Mouse (Mus musculus) heart, postnatal 0 days (tissue): ENCODE data around the gene Pdgfa. TPM values are rescaled to one million over a fixed set of nuclear protein-coding genes. Genes with fewer than 3 reads are reported as not detected.

ENCODE experiments used
- ATAC-seq: fragments of 200-750 bp; cut with Nextera tagmentation; 2 replicates; pipeline ENCODE4 v1.8.0; 2017; ENCODE audit warnings: low read depth, moderate number of reproducible peaks, moderate library complexity; ENCODE audit not compliant: insufficient read depth
- DNase-seq: peaks from one replicate; pipeline ENCODE4 v3.0.0-alpha.2; 2016; ENCODE audit warnings: low spot score
- H3K27ac ChIP-seq: fragments of 300-500 bp; sonication (generic); 2 replicates; pipeline ENCODE4 v1.5.1; 2014; ENCODE audit warnings: low read depth, mild to moderate bottlenecking
- H3K27me3 ChIP-seq: fragments of 300-500 bp; sonication (generic); 2 replicates; pipeline ENCODE4 v1.6.1; 2014; ENCODE audit warnings: low read length, mixed read lengths; ENCODE audit not compliant: control insufficient read depth, insufficient read depth
- H3K36me3 ChIP-seq: fragments of 300-500 bp; sonication (generic); replicated peaks from 2 replicates; pipeline ENCODE4 v1.6.1; 2014; ENCODE audit warnings: low read length, mixed read lengths; ENCODE audit not compliant: control insufficient read depth, insufficient read depth
- H3K4me1 ChIP-seq: fragments of 300-500 bp; sonication (generic); 2 replicates; pipeline ENCODE4 v1.6.1; 2014; ENCODE audit warnings: antibody characterized with exemption; ENCODE audit not compliant: control insufficient read depth, insufficient read depth
- H3K4me2 ChIP-seq: fragments of 300-500 bp; sonication (generic); 2 replicates; pipeline ENCODE4 v1.6.1; 2014; ENCODE audit warnings: low read depth, mild to moderate bottlenecking, low read length, moderate library complexity
- H3K4me3 ChIP-seq: fragments of 300-500 bp; sonication (generic); 2 replicates; pipeline ENCODE4 v1.5.1; 2014; ENCODE audit warnings: low read depth, low read length
- H3K9ac ChIP-seq: fragments of 300-500 bp; sonication (generic); replicated peaks from 2 replicates; pipeline ENCODE4 v1.6.1; 2014; ENCODE audit warnings: low read depth, low read length, mixed read lengths
- H3K9me3 ChIP-seq: fragments of 300-500 bp; sonication (generic); replicated peaks from 2 replicates; pipeline ENCODE4 v1.6.1; 2016; ENCODE audit warnings: low read length; ENCODE audit not compliant: control insufficient read depth
- CTCF ChIP-seq: IDR thresholded peaks from 2 replicates; pipeline ENCODE4 v1.5.1; 2016; ENCODE audit warnings: antibody characterized with exemption, control low read depth, low read depth
- EP300 ChIP-seq: IDR thresholded peaks from 2 replicates; pipeline ENCODE4 v1.6.1; 2016; ENCODE audit warnings: antibody characterized with exemption, low read depth
- WGBS: fragments of 180-500 bp; shearing (Covaris S2); extraction: QIAGEN DNeasy Blood & Tissue Kit; methylation state at CpG from one replicate; pipeline ENCODE4 v1.1.7; 2014; 5-methylcytosine and 5-hydroxymethylcytosine counted together
- polyA plus RNA-seq: library from polyadenylated mRNA; unstranded; fragments of >200 nt; fragmentation: Nextera tagmentation; extraction: Ambion mirVana; gene quantifications from 2 replicates; pipeline ENCODE4 v1.2.1, GENCODE M21; 2015
- total RNA-seq: library from RNA; depleted of rRNA; stranded (reverse); fragments of >200 nt; gene quantifications from 2 replicates; pipeline ENCODE4 v1.2.3, GENCODE M21; 2014; ENCODE audit warnings: low replicate concordance; rRNA removed

Pdgfa gene
- total and polyA plus RNA-seq, 2 experiments from 2014 or later, result 49.6 to 60.5 TPM

DNA sequence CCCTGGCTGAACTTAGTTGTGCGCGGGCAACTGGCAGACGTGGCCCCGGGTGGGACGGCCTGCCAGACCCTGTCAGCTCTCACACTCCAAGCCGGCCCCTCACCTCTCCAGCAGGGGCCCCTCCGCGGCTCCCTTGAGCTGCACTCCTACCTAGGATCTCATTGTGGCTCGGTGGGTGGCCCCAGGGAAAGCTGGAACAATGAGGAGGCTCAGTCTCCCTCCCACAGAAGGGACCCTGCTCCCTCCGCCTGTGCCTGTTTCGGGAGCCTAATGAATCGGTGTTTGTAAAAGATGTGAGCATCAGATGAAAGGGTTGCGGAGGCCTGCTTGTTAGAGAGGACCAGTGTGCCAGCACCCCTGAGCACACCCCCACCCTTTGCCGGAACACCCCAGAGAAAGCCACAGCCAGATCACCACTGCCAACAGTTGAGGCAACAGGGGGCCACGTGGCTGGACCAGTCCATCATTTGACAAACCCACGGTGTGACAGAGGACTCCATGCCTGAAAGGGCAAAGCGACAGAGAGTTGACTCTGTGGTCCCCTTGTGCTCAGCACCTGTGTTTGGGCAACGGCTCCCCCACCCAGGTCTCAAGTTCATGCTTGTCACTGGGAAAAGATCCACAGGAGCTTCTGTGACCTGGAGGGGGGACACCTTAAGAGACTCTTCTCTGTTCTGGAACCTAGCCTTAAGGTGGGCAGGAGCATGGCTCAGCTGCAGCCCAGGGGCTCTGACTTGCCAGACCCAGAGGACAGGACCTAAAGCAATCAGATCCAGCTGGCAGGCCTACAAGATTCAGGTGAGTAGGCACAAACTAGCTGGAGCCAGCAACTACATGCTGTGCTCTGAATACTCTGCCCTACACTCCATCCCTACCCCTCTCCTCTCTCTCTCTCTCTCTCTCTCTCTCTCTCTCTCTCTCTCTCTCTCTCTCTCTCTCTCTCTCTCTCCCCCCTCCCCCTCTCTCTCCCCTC is 64.4 kb downstream of the Pdgfa start:
- no peak overlapping the region for H3K4me3 ChIP-seq
- TF ChIP-seq EP300, result no peak
- TF ChIP-seq CTCF, result no peak
- no peak overlapping the region for H3K4me2 ChIP-seq
- H3K4me1 ChIP-seq, result no peaks in the 10 kb centered on the region; the same call in 1 of the 2 replicates
- DNase-seq (no peak), ATAC-seq (no peak)
- no peaks in the 10 kb centered on the region for H3K27me3 ChIP-seq
- no peak overlapping the region for H3K9ac ChIP-seq
- H3K27ac ChIP-seq, result no peak overlapping the region
- no peaks in the 10 kb centered on the region for H3K36me3 ChIP-seq
- 40% methylated on average over 18 of the region's 18 CpGs for WGBS
- no peaks in the 10 kb centered on the region for H3K9me3 ChIP-seq

DNA sequence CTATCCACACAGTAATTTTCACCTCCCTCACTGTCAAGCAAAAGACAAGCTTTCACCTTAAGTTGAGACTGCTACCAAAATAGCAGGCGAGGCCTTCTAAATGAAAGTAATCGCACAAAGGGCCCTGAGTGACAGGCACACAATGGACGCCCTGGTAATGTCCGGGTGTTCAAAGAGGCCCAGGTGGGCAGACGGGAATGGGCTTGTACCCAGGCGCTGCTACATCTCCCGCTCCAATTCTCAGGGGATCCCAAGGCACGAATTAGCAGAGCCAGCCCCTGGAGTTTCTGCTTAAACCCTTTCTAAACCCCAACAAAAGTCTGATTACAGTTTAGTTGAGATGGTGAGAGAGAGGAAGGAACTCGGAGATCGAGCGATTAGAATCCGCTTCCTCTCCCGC is 65.3 kb downstream of the Pdgfa start:
- no peaks in the 10 kb centered on the region for H3K27me3 ChIP-seq
- H3K4me2 ChIP-seq, result no peak overlapping the region
- WGBS, result 45% methylated on average over 13 of the region's 13 CpGs
- H3K36me3 ChIP-seq, result no peaks in the 10 kb centered on the region
- DNase-seq (no peak), ATAC-seq (no peak)
- no peak overlapping the region for H3K27ac ChIP-seq
- no peak for TF ChIP-seq CTCF
- TF ChIP-seq EP300, result no peak
- no peaks in the 10 kb centered on the region; the same call in 1 of the 2 replicates for H3K4me1 ChIP-seq
- H3K4me3 ChIP-seq, result no peak overlapping the region
- no peak overlapping the region for H3K9ac ChIP-seq
- H3K9me3 ChIP-seq, result no peaks in the 10 kb centered on the region

DNA sequence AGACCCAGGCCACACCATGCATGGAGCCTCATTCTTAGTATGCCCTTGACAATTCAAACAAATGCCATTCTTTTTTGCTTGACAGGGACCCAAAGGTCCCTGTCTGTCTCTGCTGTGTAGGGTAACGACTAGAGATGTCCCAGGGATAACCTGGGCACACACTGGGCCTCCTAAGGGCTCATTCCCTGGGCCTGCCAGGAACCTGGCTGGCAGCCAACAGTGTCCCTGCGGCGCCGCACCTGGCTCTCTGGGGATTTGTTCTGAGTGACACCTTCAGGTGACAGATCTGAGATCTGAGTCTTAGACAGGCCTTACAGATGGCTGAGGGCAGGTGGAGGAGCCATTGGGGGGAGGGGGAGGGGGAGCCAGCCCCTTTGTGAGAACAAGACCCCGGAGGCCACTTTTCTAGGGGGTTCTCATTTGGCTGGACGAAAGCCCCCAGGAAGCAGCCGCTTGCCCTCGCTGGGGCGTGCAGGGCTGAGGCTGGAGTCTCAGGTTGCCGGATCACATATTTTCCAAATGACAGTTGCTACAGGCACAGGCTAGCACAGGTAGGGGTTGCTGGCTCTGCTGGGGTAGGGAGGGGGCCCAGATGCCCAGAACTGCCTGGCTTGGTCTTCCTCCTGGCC is 67.2 kb downstream of the Pdgfa start:
- no peaks in the 10 kb centered on the region for H3K9me3 ChIP-seq
- H3K27me3 ChIP-seq, result no peaks in the 10 kb centered on the region
- no peak overlapping the region for H3K4me2 ChIP-seq
- H3K27ac ChIP-seq, result no peak overlapping the region
- no peaks in the 10 kb centered on the region for H3K36me3 ChIP-seq
- ATAC-seq (no peak), DNase-seq (no peak)
- no peaks in the 10 kb centered on the region; the same call in 1 of the 2 replicates for H3K4me1 ChIP-seq
- 65% methylated on average over 10 of the region's 10 CpGs for WGBS
- no peak overlapping the region for H3K9ac ChIP-seq
- no peak for TF ChIP-seq EP300
- TF ChIP-seq CTCF, result no peak
- no peak overlapping the region for H3K4me3 ChIP-seq

Other genes with a start within 250 kb of the Pdgfa start
- 9.1 and 16.3 TPM in 2 replicates for gene Fam20c, start 242.9 kb downstream of the Pdgfa start, total RNA-seq
- gene Fam20c, start 242.9 kb downstream of the Pdgfa start, polyA plus RNA-seq, result 4.4 and 4.6 TPM in 2 replicates
- gene Gm5294, start 177.3 kb downstream of the Pdgfa start, total RNA-seq, result not detected in 2 replicates
- gene Gm5294, start 177.3 kb downstream of the Pdgfa start, polyA plus RNA-seq, result 0.19 TPM in 1 of 2 replicates, not detected in the other
- 2.3 TPM in 2 replicates for gene Prkar1b, start 152.6 kb upstream of the Pdgfa start, total RNA-seq
- 3.9 and 4.4 TPM in 2 replicates for gene Prkar1b, start 152.6 kb upstream of the Pdgfa start, polyA plus RNA-seq
- 23.0 and 38.1 TPM in 2 replicates for gene Dnaaf5, start 152.9 kb upstream of the Pdgfa start, total RNA-seq
- 2.3 and 2.8 TPM in 2 replicates for gene Dnaaf5, start 152.9 kb upstream of the Pdgfa start, polyA plus RNA-seq
- 46.5 and 71.5 TPM in 2 replicates for gene Sun1, start 203.3 kb upstream of the Pdgfa start, total RNA-seq
- 22.4 and 22.6 TPM in 2 replicates for gene Sun1, start 203.3 kb upstream of the Pdgfa start, polyA plus RNA-seq